Mouse (Mus musculus) WW6 (cell line): Measurements from ENCODE around the gene Arl8b.

ENCODE experiments used
- DNase-seq: peaks from one replicate; pipeline ENCODE4 v3.0.0-alpha.2; 2013; ENCODE audit warnings: low read depth, low spot score

Arl8b gene

GRCm38 (mm10) chr6:108782526-108783183, at the start of gene Arl8b:
Gene Arl8b, plus strand, starts transcription at chr6:108783099.
- peak; percentile 95 for DNase-seq

DNA sequence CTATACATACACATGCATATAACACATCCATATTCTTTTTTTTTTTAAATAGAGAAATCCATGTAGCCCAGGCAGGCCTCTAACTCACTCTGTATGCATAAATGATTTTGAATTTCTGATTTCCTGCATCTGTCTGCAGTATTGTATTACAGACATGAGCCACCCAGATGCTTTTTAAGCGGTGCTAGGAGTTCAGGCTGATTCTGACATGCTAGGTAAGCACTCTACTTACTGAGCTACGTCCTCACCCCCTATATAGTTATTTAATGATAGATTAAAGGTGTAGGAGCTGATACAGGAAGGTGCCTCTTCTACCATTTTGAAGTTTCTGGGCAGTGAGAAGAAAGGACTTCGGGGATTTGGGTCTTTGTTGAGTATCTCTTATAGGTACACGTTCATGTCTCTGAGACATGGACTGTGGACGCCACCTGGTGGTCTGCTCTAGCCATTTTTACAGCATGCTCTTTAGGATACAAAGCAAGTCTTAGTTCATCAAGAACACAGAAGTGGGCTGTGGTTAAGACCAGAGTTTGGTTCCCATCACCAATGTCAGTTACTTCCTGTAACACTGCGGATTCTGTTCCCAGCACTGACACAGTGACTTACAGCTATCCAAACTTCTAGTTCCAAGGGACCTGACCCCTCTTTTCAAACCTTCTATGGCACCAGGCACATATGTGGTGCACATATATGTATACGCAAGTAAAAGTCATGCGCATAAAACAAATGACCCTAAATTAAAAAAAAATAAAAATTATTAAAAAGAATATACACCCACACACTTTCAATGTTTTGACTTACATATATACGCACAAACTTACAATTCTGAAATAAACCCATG, 46.8 kb upstream of the Arl8b start:
- peak; percentile 65 for DNase-seq

GRCm38 (mm10) chr6:108738463-108739203, 44.3 kb upstream of the Arl8b start:
- no peak for DNase-seq

GRCm38 (mm10) chr6:108740579-108740978, 42.3 kb upstream of the Arl8b start:
- no peak for DNase-seq

DNA sequence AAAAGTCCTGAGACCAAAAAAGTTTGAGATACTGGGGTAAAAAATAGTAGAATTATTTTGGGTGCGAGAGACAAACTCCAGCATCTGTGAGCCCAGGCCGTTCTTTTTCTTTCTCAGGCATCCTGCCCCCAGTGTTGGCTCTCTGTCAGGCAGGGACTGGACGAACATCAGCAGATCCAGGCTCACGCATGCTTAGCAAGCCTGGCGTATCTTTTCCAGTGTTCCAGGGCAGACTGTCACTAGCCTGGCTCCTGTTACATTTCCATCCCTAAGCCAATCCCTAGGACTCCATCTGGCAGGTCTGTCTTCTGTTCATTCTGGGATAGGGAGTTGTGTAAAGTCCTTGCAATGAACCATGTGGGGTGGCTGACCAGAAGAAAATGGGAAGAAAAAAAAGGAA, 39.2 kb upstream of the Arl8b start:
- no peak for DNase-seq

DNA sequence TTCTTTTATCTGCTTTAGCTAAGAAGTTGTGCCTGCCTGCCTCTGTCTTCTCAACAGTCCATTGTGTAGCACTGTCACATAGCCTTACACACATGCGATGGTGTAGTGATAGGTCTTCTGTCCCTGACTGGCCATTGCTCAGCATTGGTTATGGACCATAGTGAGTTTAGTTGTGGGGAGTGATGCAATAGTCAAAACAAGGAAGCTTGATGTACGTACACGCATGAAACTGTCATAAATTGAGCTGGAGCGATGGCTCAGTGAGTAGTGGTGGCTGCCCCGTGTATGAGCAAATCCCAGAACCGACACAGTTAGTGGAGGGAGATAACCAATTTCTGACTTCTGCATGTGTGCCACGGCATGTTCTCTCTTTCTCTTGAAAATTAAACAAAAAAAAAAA, 31.6 kb upstream of the Arl8b start:
- DNase-seq = no peak

DNA sequence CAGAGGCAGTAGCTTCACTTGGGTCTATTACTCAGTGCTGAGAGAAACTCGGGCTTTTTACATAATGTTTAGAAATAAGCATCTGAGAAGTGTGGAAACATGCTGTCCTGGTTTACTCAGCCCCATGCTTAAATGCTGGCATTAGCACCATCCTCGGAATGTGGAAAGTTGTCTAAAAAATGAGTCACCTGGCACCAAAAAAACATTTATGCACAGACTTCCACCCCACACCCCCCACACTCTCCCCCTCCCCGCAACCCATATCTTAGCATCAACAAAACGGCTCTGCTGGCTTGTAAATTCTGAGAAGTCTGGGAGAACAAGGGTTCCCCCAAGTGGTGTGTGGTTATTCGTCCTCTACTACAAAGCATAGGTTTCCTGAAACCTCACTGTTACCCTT, 30.5 kb upstream of the Arl8b start:
- DNase-seq = no peak

DNA sequence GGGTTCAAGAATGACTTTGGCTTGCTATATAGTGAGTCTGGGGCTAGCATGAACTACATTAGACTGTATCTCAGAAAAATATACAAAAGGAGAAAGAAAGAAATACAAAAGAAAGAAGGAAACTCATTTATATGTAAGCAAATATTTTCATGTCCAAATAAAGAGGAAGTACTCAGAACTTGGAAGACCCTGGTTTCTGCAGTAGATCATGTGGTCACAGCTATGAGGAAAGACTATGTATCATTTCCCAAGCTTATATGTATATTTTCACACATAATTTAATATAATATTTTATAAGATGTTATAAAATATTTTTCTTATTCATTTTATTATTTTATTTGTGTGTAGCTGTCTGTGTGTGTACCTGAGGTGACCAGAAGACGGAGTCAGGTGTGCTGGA, 29.4 kb upstream of the Arl8b start:
- DNase-seq = no peak

- DNase-seq = no peak
Observed at GRCm38 (mm10) chr6:108754376-108754775, 28.5 kb upstream of the Arl8b start.

- DNase-seq = no peak
Observed at GRCm38 (mm10) chr6:108755936-108756335, 27.0 kb upstream of the Arl8b start.

- DNase-seq = no peak
Observed at GRCm38 (mm10) chr6:108758997-108759697, 23.8 kb upstream of the Arl8b start.

GRCm38 (mm10) chr6:108759698-108760039, 23.2 kb upstream of the Arl8b start:
- DNase-seq = no peak

DNA sequence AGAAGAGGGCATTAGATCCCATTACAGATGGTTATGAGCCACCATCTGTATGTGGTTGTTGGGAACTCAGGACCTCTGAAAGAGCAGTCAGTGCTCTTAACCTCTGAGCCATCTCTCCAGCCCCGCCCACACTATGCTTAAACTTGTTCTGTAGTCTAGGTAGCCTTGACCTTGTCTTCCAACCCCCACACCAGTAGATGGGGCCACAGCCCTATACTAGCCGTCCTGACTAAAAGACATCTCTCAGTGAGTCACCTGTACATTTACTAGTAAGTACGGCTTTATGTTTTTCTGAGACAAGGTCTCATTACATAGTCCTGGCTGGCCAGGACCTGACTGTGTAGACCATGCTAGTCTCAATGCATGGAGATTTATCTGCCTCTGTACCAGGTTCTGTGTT, 12.0 kb upstream of the Arl8b start:
- DNase-seq = no peak

DNA sequence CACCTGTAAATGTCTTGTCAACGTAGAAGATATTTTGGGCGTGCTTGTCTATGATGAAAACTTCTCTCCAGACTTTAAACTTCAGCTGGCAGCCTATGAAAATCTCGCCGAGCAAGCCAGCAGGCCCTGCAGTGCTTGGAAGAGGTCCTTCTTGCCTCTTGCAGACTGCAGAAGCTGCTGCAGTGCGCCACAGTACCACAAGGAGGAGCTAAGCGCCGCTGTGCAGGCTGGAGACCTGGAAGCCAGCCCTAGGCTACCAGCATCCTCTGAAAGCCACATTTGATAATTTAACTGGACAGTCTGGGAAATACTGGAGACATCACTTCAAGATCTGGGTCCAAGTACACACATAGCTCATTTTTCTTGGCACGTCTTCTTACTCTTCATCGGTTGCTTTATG, 10.0 kb upstream of the Arl8b start:
- DNase-seq = no peak

DNA sequence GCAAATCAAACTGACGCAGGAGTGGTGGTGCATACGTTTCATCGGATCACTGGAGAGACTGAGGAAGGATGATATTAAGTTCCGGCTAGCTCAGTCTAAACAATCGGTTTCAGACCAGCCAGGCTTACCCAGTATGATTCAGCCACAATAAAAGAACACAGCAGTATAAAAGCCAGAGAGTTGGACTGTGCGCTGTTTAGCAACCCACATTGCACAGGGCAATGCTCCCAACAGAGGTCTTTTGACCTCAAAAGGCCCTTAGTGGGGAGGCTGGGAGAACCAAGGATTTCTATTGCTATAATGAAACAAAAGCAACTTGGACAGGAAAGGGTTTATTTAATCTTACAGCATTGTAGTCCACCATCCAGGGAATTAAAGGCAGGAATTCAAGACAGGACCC, 9.4 kb upstream of the Arl8b start:
- DNase-seq = no peak

- DNase-seq = no peak
Observed at GRCm38 (mm10) chr6:108776274-108776673, 6.6 kb upstream of the Arl8b start.

GRCm38 (mm10) chr6:108777560-108778287, 5.2 kb upstream of the Arl8b start:
- DNase-seq = no peak

DNA sequence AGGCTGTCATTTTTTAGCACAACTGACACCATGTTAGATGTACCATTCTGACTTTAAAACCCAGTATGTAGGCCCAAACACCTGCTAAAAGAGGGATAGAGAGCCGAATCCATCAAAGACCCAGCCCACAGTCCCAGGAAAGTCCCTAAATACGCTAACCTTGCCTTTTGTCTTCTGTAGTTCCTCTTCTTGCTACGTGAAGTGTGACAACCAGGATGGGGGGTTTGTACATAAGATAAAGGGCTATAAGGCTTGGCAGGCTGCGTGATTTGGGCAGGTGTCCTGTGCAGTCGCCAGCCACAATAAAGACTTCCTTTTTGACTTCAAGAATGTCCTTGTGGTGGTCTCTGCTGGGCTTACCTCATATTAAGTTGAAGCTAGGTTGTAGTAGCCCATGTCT, 4.5 kb upstream of the Arl8b start:
- DNase-seq = no peak

DNA sequence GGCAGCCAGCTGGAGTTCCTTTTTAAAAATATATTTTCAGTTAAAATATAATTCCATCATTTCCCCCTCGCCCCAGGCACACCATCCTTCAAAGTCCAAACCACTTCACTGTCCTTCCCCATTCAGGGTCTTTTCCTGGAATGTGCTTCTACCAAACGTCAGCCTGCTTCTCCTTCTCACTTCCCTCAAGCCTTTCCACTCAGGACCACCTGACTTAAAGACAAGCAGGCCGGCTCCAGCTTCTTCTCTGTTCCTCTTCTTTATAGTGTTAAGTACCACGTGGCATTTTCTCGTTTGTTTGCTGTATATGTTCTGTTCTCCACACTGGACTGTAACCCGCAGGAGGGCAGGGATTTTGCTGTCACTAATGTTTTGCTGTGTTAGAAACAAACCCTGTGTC, 1.0 kb upstream of the Arl8b start:
- DNase-seq = no peak

- no peak for DNase-seq
Observed at GRCm38 (mm10) chr6:108783184-108783881, 434 bp downstream of the Arl8b start.

DNA sequence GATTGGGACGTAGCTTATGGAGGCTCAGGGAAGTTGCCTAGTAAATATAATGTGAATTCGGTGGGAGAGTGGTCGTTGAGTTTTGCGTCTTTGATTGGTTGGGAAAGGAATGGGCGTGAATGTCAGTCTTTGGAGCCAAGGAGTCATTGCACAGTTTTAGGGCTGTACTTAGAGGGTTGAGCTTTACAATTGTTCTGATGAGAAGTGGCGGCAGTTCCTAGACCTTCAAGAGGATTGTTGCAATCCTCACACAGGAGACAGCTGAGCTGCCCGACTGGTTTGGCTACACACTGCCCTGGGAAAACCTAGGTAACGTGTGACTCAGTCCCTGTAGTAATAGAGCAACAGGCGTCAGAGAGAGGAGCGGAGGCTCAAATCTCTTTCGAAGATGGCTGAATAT, 1.2 kb downstream of the Arl8b start:
- DNase-seq = no peak
